Mouse (Mus musculus): ENCODE results near the gene Mthfd1.

GRCm38 (mm10) chr12:76246646-76247045, 8.5 kb upstream of the Mthfd1 start, which contains the start of gene Tex21:
- no peak for TF ChIP-seq POLR2A (IDR thresholded peaks at IDR 0.05; ENCODE audit: insufficient read depth, low read depth, low read length)
- no peak for TF ChIP-seq CTCF (IDR thresholded peaks at IDR 0.05)

Data from heart, adult 2 months (tissue).